Mouse (Mus musculus) heart, postnatal 4 days (tissue): ENCODE measurements at regions not wholly inside any gene's neighbourhood (a gene's known extent, or its start where the extent isn't known, plus 50 kb on each side); places are given as distances from the start of the nearest gene placed in this dataset.
A peak's percentile ranks its signal among the peaks of the same experiment; 100 is the strongest.

ENCODE experiments used
- DNase-seq: peaks from one replicate; pipeline ENCODE4 v3.0.0; 2021

- no peak for DNase-seq
Observed at GRCm38 (mm10) chr7:83077919-83078265, 210.8 kb downstream of the Mex3b start.

GRCm38 (mm10) chr7:83078695-83079094 is 211.6 kb downstream of the Mex3b start:
- no peak for DNase-seq

GRCm38 (mm10) chr7:83079842-83080241 is 212.7 kb downstream of the Mex3b start:
- DNase-seq, result no peak

GRCm38 (mm10) chr7:83084496-83085082 is 217.5 kb downstream of the Mex3b start:
- no peak for DNase-seq

GRCm38 (mm10) chr7:83085547-83086158 is 218.5 kb downstream of the Mex3b start:
- DNase-seq, result no peak

- no peak for DNase-seq
Observed at GRCm38 (mm10) chr7:83087408-83087807, 220.3 kb downstream of the Mex3b start.

GRCm38 (mm10) chr7:83088125-83088524 is 221.0 kb downstream of the Mex3b start:
- DNase-seq, result no peak

GRCm38 (mm10) chr7:83089330-83089982 is 222.3 kb downstream of the Mex3b start:
- peak; percentile 28 for DNase-seq

GRCm38 (mm10) chr7:83093923-83094355 is 226.8 kb downstream of the Mex3b start:
- no peak for DNase-seq

- DNase-seq, result no peak
Observed at GRCm38 (mm10) chr7:83094899-83095298, 227.8 kb downstream of the Mex3b start.

GRCm38 (mm10) chr7:83095593-83095992 is 228.5 kb downstream of the Mex3b start:
- no peak for DNase-seq

GRCm38 (mm10) chr7:83104426-83104825 is 237.3 kb downstream of the Mex3b start:
- DNase-seq, result no peak

GRCm38 (mm10) chr7:83105672-83106071 is 238.5 kb downstream of the Mex3b start:
- no peak for DNase-seq

- DNase-seq, result no peak
Observed at GRCm38 (mm10) chr7:83111217-83111823, 244.2 kb downstream of the Mex3b start.

- no peak for DNase-seq
Observed at GRCm38 (mm10) chr7:83116487-83116886, 249.4 kb downstream of the Mex3b start.

- DNase-seq, result no peak
Observed at GRCm38 (mm10) chr7:83117065-83117464, 249.9 kb downstream of the Mex3b start.

GRCm38 (mm10) chr7:83126196-83126595 is 259.1 kb downstream of the Mex3b start:
- no peak for DNase-seq

GRCm38 (mm10) chr7:83140216-83140615 is 273.1 kb downstream of the Mex3b start:
- DNase-seq, result no peak

GRCm38 (mm10) chr7:83140658-83141057 is 273.5 kb downstream of the Mex3b start:
- no peak for DNase-seq

GRCm38 (mm10) chr7:83144018-83144417 is 276.9 kb downstream of the Mex3b start:
- no peak for DNase-seq

GRCm38 (mm10) chr7:83145551-83145950 is 278.4 kb downstream of the Mex3b start:
- no peak for DNase-seq

- no peak for DNase-seq
Observed at GRCm38 (mm10) chr7:83161226-83161625, 294.1 kb downstream of the Mex3b start.

GRCm38 (mm10) chr7:83162868-83163267 is 295.7 kb downstream of the Mex3b start:
- DNase-seq, result no peak

- no peak for DNase-seq
Observed at GRCm38 (mm10) chr7:83179403-83179802, 312.3 kb downstream of the Mex3b start.
